Mouse (Mus musculus): ENCODE measurements at regions not wholly inside any gene's neighbourhood (a gene's known extent, or its start where the extent isn't known, plus 50 kb on each side); places are given as distances from the start of the nearest gene placed in this dataset.

- Histone ChIP-seq H3K4me1 (peaks cover 19% of the 10 kb centered on the region), H3K36me3 (replicated peaks) (no peaks in the 10 kb centered on the region), H3K27ac (peak overlapping the region; percentile 60), H3K4me2 (no peak overlapping the region), H3K4me3 (no peak overlapping the region), H3K27me3 (replicated peaks) (no peaks in the 10 kb centered on the region), H3K9me3 (no peaks in the 10 kb centered on the region), H3K9ac (no peak overlapping the region)
- WGBS: 35% methylated on average over 13 of the region's 13 CpGs
- ATAC-seq (replicated peaks): peak; percentile 76
Observed at GRCm38 (mm10) chr13:107766397-107767261, 277.6 kb upstream of the Smim15 start.

GRCm38 (mm10) chr13:107763911-107764310 lies 280.3 kb upstream of the Smim15 start:
- WGBS: 87% methylated on average over 5 of the region's 5 CpGs
- H3K9me3 ChIP-seq: no peaks in the 10 kb centered on the region
- H3K9ac ChIP-seq: no peak overlapping the region
- H3K36me3 ChIP-seq (replicated peaks): no peaks in the 10 kb centered on the region
- H3K27ac ChIP-seq: no peak overlapping the region
- peaks cover 19% of the 10 kb centered on the region for H3K4me1 ChIP-seq
- H3K27me3 ChIP-seq (replicated peaks): no peaks in the 10 kb centered on the region
- no peak overlapping the region for H3K4me2 ChIP-seq
- ATAC-seq (replicated peaks): no peak
- no peak overlapping the region for H3K4me3 ChIP-seq

- Histone ChIP-seq H3K9me3 (no peaks in the 10 kb centered on the region), H3K27ac (no peak overlapping the region), H3K4me1 (no peaks in the 10 kb centered on the region), H3K4me3 (no peak overlapping the region), H3K4me2 (no peak overlapping the region), H3K9ac (no peak overlapping the region), H3K27me3 (replicated peaks) (no peaks in the 10 kb centered on the region), H3K36me3 (replicated peaks) (no peaks in the 10 kb centered on the region)
- no peak for ATAC-seq (replicated peaks)
- WGBS: 64% methylated on average over 8 of the region's 8 CpGs
Observed at GRCm38 (mm10) chr13:107760511-107760910, 283.7 kb upstream of the Smim15 start.

- no peak for ATAC-seq (replicated peaks)
- Histone ChIP-seq H3K36me3 (replicated peaks) (no peaks in the 10 kb centered on the region), H3K4me3 (no peak overlapping the region), H3K27me3 (replicated peaks) (no peaks in the 10 kb centered on the region), H3K27ac (no peak overlapping the region), H3K4me1 (no peaks in the 10 kb centered on the region), H3K4me2 (no peak overlapping the region), H3K9ac (no peak overlapping the region), H3K9me3 (no peaks in the 10 kb centered on the region)
- WGBS: 81% methylated on average over 13 of the region's 13 CpGs
Observed at GRCm38 (mm10) chr13:107758327-107759095, 285.7 kb upstream of the Smim15 start.

GRCm38 (mm10) chr13:107752745-107753144 lies 291.5 kb upstream of the Smim15 start:
- Histone ChIP-seq H3K36me3 (replicated peaks) (no peaks in the 10 kb centered on the region), H3K4me2 (no peak overlapping the region), H3K9me3 (no peaks in the 10 kb centered on the region), H3K4me1 (no peaks in the 10 kb centered on the region), H3K9ac (no peak overlapping the region), H3K4me3 (no peak overlapping the region), H3K27ac (no peak overlapping the region), H3K27me3 (replicated peaks) (no peaks in the 10 kb centered on the region)
- 70% methylated on average over 3 of the region's 3 CpGs for WGBS
- no peak for ATAC-seq (replicated peaks)

- H3K9me3 ChIP-seq: no peaks in the 10 kb centered on the region
- H3K4me3 ChIP-seq: no peak overlapping the region
- WGBS: 35% methylated on average over 21 of the region's 21 CpGs
- H3K9ac ChIP-seq: no peak overlapping the region
- no peak overlapping the region for H3K27ac ChIP-seq
- no peak overlapping the region for H3K4me2 ChIP-seq
- peak; percentile 24; the same call in 1 of the 2 replicates for ATAC-seq (replicated peaks)
- H3K27me3 ChIP-seq (replicated peaks): no peaks in the 10 kb centered on the region
- H3K36me3 ChIP-seq (replicated peaks): 0 out of 2 replicates have a peak, but pooled peaks cover 4% of the 10 kb centered on the region
- H3K4me1 ChIP-seq: peaks cover 8% of the 10 kb centered on the region
Observed at GRCm38 (mm10) chr13:107743464-107744218, 300.6 kb upstream of the Smim15 start.

- no peak for ATAC-seq (replicated peaks)
- H3K4me3 ChIP-seq: no peak overlapping the region
- H3K4me1 ChIP-seq: no peaks in the 10 kb centered on the region
- no peaks in the 10 kb centered on the region for H3K27me3 ChIP-seq (replicated peaks)
- H3K9me3 ChIP-seq: no peaks in the 10 kb centered on the region
- WGBS: 83% methylated on average over 8 of the region's 8 CpGs
- H3K9ac ChIP-seq: no peak overlapping the region
- H3K4me2 ChIP-seq: no peak overlapping the region
- no peak overlapping the region for H3K27ac ChIP-seq
- 0 out of 2 replicates have a peak, but pooled peaks cover 4% of the 10 kb centered on the region for H3K36me3 ChIP-seq (replicated peaks)
Observed at GRCm38 (mm10) chr13:107736581-107736980, 307.7 kb upstream of the Smim15 start.

- no peak overlapping the region for H3K4me2 ChIP-seq
- no peak for ATAC-seq (replicated peaks)
- no peak overlapping the region for H3K27ac ChIP-seq
- 87% methylated on average over 12 of the region's 12 CpGs for WGBS
- no peak overlapping the region for H3K9ac ChIP-seq
- H3K9me3 ChIP-seq: no peaks in the 10 kb centered on the region
- H3K4me1 ChIP-seq: no peaks in the 10 kb centered on the region
- no peaks in the 10 kb centered on the region for H3K27me3 ChIP-seq (replicated peaks)
- H3K4me3 ChIP-seq: no peak overlapping the region
- peaks cover 10% of the 10 kb centered on the region; the same call in 1 of the 2 replicates for H3K36me3 ChIP-seq (replicated peaks)
Observed at GRCm38 (mm10) chr13:107734161-107734905, 309.9 kb upstream of the Smim15 start.

- ATAC-seq (replicated peaks): no peak
- peaks cover 18% of the 10 kb centered on the region for H3K36me3 ChIP-seq (replicated peaks)
- no peak overlapping the region for H3K27ac ChIP-seq
- H3K9ac ChIP-seq: no peak overlapping the region
- H3K4me2 ChIP-seq: no peak overlapping the region
- no peaks in the 10 kb centered on the region for H3K9me3 ChIP-seq
- no peaks in the 10 kb centered on the region for H3K4me1 ChIP-seq
- H3K27me3 ChIP-seq (replicated peaks): no peaks in the 10 kb centered on the region
- no peak overlapping the region for H3K4me3 ChIP-seq
- WGBS: 97% methylated on average over 9 of the region's 9 CpGs
Observed at GRCm38 (mm10) chr13:107730976-107731375, 313.3 kb upstream of the Smim15 start.

GRCm38 (mm10) chr13:107726491-107726890 lies 317.8 kb upstream of the Smim15 start:
- H3K9ac ChIP-seq: no peak overlapping the region
- H3K9me3 ChIP-seq: no peaks in the 10 kb centered on the region
- no peak for ATAC-seq (replicated peaks)
- no peaks in the 10 kb centered on the region for H3K4me1 ChIP-seq
- no peak overlapping the region for H3K27ac ChIP-seq
- H3K36me3 ChIP-seq (replicated peaks): peaks cover 22% of the 10 kb centered on the region
- H3K4me2 ChIP-seq: no peak overlapping the region
- H3K27me3 ChIP-seq (replicated peaks): no peaks in the 10 kb centered on the region
- WGBS: 96% methylated on average over 20 of the region's 20 CpGs
- H3K4me3 ChIP-seq: no peak overlapping the region

GRCm38 (mm10) chr13:107721901-107722300 lies 322.3 kb upstream of the Smim15 start:
- Histone ChIP-seq H3K4me2 (no peak overlapping the region), H3K9me3 (no peaks in the 10 kb centered on the region), H3K4me3 (no peak overlapping the region), H3K27ac (no peak overlapping the region), H3K27me3 (replicated peaks) (no peaks in the 10 kb centered on the region), H3K36me3 (replicated peaks) (peaks cover 11% of the 10 kb centered on the region), H3K9ac (no peak overlapping the region), H3K4me1 (peaks cover 9% of the 10 kb centered on the region; the same call in 1 of the 2 replicates)
- 87% methylated on average over 11 of the region's 11 CpGs for WGBS
- ATAC-seq (replicated peaks): no peak
